Mouse (Mus musculus): ENCODE data around the gene Rab21. TPM values are rescaled to one million over a fixed set of nuclear protein-coding genes. Genes with fewer than 3 reads are reported as not detected.

The Rab21 gene
- total RNA-seq (2021), result 10 to 100 TPM; 55.2 to 57.2 TPM
- long read RNA-seq, experiment 1, full-length matches to known transcripts, result 85 of 94 reads
- long read RNA-seq, experiment 1, partial matches to known transcripts, result 5 of 94 reads
- long read RNA-seq, experiment 1, other reads (novel, unspliced or antisense), result 4 of 94 reads
- long read RNA-seq, experiment 2, full-length matches to known transcripts, result 113 of 131 reads
- long read RNA-seq, experiment 2, partial matches to known transcripts, result 12 of 131 reads
- long read RNA-seq, experiment 2, other reads (novel, unspliced or antisense), result 6 of 131 reads

DNA sequence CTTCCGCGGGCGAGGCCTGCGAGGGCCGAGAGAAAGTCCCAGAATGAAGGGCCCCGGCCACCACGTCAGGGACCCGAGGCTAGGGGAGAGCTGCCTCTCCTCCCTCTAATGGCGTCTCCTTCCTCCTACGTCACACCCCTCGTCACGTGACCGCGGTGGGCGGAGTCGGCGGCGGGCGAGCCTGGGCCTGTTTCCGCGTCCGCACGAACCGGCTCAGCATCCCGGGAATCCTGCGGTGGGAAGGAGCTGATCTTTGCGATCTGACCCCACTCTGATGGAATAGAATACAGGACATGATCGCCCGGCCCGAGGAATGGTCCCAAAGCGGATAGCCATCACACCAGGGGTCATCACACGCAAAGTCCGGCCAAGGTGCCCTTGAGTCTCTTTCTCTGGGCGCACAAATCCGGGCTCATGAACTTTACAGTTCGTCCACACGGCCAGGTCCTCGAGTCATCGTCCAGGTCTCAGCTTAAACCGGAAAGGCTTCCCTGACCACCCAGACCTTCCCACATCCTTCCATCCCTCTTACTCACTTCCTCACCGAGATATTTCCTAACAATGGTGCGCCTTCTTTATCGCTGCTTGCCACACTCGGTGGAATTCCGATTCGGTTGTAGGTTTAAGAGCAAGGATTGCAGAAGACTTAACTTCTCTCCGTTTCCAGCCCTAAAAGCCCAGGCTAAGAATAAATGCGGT lies at the start of gene Rab21:
Gene Rab21 (minus strand): TSS at position 122 of the 699 bp plus-strand sequence.
- DNase-seq (ENCODE audit: low spot score in 2 of 2), result peak; percentile 95 to 99
- peak within 1 kb of the TSS; percentile 100 for H3K27ac ChIP-seq
- H3K4me3 ChIP-seq, result peak within 1 kb of the TSS; percentile 96
- no peak for TF ChIP-seq CTCF (conservative IDR thresholded peaks at IDR 0.05)

DNA sequence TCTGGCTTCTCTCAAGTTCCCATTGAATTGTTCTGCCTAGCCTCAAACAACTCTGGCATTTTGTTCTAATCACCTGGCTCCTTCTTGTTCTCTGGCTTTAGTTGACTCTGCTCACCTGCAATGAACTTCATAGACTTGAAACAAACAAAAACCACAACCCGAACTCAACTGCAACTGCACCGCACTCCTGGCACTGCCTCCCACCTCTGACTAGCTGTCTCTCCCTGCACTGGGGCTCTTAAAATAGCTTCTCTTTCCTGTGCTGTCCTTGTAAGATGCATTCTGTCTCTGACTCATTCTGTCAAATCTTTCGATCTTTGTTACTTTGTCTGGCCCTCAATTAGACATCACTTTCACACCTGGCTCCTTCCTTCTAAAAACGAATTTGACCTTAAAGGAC lies 47.8 kb upstream of the Rab21 start:
- Histone ChIP-seq H3K27ac (peak overlapping the region; percentile 96), H3K4me3 (no peak overlapping the region)
- TF ChIP-seq CTCF (conservative IDR thresholded peaks at IDR 0.05), result no peak
- DNase-seq (ENCODE audit: low spot score in 2 of 2), result no peak

DNA sequence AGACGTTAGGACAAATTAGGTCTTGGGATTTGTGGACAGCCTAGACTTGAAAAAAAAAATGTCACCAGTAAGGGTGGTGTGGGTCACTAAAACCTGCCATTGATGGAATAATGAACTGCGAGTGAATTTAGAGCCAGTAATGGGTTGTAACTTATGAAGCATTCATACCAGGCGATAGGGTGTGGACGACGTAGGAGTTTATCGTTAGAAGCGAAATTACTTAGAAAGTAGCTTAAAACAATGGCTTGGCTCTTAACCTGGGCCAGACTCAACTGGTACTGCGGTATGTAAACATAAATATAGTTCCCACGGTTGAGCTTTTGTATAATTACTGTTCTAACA lies 47.2 kb upstream of the Rab21 start:
- no peak for TF ChIP-seq CTCF (conservative IDR thresholded peaks at IDR 0.05)
- H3K4me3 ChIP-seq, result peak overlapping the region; percentile 91
- H3K27ac ChIP-seq, result peak overlapping the region; percentile 96
- no peak for DNase-seq (ENCODE audit: low spot score in 2 of 2)

DNA sequence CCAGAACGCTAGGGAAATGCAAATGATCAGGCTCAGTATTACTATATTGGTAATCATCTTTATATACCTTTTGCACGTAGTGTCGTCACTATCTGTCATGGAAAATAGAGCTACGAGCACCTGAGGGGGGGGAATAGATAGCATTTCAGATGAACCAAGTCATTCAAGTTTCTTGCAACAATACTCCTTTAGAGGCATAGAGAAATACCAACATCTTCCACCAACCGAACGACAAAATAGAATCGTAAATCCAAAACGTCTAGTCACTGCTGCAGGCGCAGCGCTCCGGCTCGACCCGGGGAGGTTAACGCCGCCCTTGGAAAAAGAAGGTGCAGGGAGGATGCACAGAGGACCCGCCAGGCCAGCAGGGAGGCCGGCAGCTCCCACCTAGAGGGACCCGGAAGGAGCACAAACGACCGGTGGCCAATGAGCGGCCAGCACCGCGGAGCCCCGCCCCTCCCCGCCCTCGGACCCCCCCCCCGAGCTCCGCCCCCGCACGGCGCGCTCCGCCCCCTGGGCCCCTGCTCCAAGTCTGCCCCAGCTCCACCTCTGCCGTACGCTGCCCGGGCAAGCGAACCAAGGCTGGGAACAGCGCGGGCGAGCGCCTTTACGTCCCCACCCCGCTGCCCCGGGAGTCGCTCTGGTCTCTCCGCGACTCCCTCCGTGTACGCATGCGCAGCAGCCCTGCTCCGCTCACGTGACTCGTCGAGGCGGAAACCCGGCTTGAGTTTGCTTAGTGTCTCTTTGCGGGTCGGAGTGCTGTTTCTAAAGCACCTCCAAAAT lies 46.6 kb upstream of the Rab21 start, which contains the start of gene Tmem19:
Gene Tmem19 (minus strand): TSS at position 662 of the 783 bp plus-strand sequence.
- H3K4me3 ChIP-seq, result peak within 1 kb of the TSS; percentile 91
- peak within 1 kb of the TSS; percentile 96 for H3K27ac ChIP-seq
- DNase-seq (ENCODE audit: low spot score in 2 of 2), result peak; percentile 95 to 96
- TF ChIP-seq CTCF (conservative IDR thresholded peaks at IDR 0.05), result peak; percentile 60

DNA sequence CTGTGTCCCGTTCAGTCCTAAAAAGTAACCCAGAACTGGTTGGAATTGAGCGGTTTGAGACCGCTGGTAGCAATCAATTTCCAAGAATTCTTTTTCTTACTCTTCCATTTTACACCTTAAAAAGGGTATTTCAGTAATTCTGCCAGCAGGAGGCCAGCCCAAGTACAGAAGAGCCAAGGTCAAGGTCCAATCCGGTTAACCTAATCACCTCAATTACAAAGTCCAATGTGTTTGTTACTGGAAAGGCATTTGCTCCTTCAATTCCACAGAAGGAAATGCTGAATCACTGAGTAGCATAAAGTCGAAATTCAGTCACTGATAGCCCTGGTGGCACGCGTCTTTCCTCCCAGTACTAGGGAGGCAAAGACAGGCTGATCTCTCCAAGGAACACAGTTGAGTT lies 43.7 kb upstream of the Rab21 start:
- no peak for TF ChIP-seq CTCF (conservative IDR thresholded peaks at IDR 0.05)
- H3K27ac ChIP-seq, result no peak overlapping the region
- no peak for DNase-seq (ENCODE audit: low spot score in 2 of 2)
- no peak overlapping the region for H3K4me3 ChIP-seq

DNA sequence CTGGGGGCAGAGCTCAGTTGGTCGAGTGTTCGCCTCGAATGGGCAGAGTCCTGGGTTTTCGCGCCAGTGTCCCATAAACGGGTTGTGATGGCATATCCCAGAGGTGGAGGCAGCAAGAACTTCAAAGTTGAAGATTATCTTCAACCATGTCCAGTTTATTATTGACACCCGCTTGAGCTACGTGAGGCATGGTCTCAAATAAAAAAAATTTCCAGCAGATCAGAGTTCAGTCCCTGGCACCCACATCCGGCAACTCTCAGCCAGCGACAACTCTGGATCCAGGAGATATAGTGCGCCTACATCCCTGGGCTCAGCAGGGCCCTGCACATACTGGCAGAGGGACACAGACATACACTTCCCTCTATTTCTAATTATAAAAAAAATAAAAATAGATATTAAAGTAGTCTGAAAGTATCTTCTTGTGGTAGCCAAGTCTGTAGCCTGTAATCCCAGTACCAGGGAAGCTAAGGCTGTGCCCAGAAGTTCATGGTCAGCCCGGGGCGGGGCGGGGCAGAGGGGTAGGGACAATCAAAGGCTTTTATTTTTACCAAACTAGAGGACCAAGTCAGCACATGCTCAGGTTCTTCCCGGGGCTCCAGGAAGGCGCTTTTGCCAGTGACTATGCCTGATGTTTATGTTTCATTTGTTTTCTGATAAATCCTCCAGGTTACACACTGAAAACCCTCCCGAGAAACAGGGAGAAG lies 43.0 kb upstream of the Rab21 start:
- no peak for TF ChIP-seq CTCF (conservative IDR thresholded peaks at IDR 0.05)
- H3K27ac ChIP-seq, result no peak overlapping the region
- DNase-seq (ENCODE audit: low spot score in 2 of 2), result no peak
- no peak overlapping the region for H3K4me3 ChIP-seq

DNA sequence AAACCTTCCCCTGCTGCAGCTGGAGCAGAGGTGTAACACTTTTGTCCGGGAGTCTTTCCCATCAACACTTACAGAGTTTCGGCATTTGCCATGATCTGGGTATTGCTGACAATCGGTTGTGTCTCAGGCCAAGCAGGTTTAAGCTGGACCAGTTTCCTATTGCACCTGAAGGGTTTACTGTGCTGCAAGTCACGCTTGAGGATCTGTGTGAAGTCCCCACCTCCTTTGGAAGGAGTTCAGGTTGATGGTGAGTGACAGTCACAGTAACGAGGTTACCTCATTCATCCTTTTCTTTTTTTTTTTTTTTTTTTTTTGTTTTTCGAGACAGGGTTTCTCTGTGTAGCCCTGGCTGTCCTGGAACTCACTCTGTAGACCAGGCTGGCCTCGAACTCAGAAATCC lies 40.7 kb upstream of the Rab21 start:
- TF ChIP-seq CTCF (conservative IDR thresholded peaks at IDR 0.05), result no peak
- no peak overlapping the region for H3K27ac ChIP-seq

DNA sequence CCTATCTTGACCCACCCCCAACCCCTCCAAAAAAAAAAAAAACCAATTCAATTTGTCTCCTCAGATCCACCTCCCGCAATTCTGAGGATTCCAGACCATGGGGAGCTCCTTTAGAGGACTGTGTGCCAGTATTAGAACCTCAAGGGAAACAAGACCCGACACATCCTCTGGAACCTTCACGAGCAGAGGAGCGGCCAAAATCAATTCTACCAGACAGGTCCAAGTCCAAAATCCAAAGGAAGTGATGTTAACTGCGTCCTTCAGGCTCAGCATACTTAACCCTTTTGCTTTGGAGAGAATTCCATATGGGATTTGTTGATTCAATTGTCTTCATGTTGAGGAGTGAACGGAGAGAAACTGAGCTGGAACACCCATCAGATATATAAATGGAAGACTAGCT lies 39.6 kb upstream of the Rab21 start:
- no peak for DNase-seq (ENCODE audit: low spot score in 2 of 2)
- Histone ChIP-seq H3K27ac (no peak overlapping the region), H3K4me3 (no peak overlapping the region)
- TF ChIP-seq CTCF (conservative IDR thresholded peaks at IDR 0.05), result no peak

More for the DNA sequence above, 40.7 kb upstream of the Rab21 start:
- no peak overlapping the region for H3K4me3 ChIP-seq
- DNase-seq (ENCODE audit: low spot score in 2 of 2), result no peak

DNA sequence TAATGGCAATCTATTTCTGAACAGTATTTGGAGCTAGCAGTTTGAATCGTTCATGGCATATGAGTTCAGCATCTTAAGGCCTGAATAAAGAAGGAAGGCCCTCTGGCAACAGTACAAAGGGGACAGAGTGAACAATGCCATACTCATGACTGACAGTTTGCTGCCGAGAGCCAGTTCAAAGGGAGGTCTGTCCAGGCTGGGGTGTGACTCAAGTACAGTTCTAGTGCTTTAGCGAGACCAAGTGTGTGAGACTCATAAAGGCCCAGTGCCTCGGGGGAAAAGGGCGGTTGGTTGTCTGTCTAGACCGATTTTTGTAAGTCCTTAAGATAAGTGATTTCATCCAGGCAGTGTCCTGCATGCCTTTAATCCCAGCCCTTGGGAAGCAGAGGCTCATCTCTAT lies 39.2 kb upstream of the Rab21 start:
- DNase-seq (ENCODE audit: low spot score in 2 of 2), result no peak
- H3K27ac ChIP-seq, result no peak overlapping the region
- no peak overlapping the region for H3K4me3 ChIP-seq
- TF ChIP-seq CTCF (conservative IDR thresholded peaks at IDR 0.05), result no peak

DNA sequence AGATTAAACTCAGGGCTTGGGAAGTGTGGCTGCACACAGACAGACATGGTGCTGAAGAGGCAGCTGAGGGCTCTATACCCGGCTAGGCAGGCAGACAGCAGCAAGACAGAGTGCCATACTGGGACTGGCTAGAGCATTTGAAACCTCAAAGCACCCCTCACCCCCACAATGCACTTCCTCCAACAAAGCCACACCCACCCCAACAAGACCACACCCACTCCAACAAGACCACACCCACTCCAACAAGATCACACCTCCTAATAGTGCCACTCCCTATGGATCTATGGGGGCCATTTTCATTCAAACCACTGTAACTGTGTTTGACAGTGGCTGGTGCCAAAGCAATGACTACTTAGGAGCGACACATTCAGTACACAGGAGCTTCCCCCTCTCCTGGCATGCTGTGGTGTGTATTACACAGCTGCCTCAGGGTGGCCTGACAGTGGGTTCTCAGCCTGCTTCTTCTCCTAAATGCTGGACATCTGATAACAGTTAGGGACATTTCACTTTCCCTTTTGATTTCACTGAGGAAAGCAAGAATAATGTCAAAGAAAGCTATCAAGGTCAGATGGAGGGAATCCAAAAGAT lies 35.5 kb upstream of the Rab21 start:
- Histone ChIP-seq H3K4me3 (no peak overlapping the region), H3K27ac (no peak overlapping the region)
- TF ChIP-seq CTCF (conservative IDR thresholded peaks at IDR 0.05), result no peak
- no peak for DNase-seq (ENCODE audit: low spot score in 2 of 2)

DNA sequence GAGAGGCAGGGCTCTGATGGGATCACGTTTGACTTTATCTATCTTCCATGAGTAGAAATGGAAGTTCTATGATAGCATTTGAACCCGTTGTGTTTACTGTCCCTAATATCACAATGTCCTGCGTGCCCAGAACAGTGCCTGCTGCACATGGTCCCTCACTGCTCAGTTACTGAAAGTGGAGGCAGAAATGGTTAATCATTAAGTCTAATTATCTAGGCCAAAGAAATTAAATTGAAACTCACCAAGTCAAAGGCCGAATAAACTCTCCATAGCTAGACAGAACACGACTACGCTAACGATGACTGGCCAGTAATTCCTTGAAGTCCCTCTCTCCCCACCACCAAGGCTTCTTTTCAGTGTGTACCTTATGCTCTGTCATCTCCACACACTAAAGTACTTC lies 34.1 kb upstream of the Rab21 start:
- H3K27ac ChIP-seq, result no peak overlapping the region
- TF ChIP-seq CTCF (conservative IDR thresholded peaks at IDR 0.05), result no peak
- no peak for DNase-seq (ENCODE audit: low spot score in 2 of 2)
- no peak overlapping the region for H3K4me3 ChIP-seq

DNA sequence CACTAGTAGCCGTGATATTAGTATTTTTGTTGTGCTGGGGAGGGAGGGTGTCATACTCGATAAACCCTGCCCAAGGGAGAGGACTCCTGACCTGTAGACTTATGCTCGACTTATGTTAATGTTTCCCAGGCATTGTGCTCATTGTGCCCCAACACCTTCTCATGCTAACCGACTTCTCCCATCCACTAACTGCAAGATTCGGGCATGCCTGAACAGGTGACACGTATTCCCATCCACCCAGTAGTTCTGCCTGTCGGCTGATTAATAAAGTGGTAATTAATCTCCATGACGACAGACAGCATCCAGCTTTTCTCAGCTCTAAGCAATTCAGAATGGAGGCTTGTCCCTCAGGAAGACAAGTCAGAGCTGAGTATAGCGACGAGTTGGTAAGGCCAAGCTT lies 33.6 kb upstream of the Rab21 start:
- no peak overlapping the region for H3K4me3 ChIP-seq
- no peak for DNase-seq (ENCODE audit: low spot score in 2 of 2)
- H3K27ac ChIP-seq, result no peak overlapping the region
- TF ChIP-seq CTCF (conservative IDR thresholded peaks at IDR 0.05), result no peak

Measured in layer of hippocampus, adult 2 months (tissue).